In the genomic region with DNA sequence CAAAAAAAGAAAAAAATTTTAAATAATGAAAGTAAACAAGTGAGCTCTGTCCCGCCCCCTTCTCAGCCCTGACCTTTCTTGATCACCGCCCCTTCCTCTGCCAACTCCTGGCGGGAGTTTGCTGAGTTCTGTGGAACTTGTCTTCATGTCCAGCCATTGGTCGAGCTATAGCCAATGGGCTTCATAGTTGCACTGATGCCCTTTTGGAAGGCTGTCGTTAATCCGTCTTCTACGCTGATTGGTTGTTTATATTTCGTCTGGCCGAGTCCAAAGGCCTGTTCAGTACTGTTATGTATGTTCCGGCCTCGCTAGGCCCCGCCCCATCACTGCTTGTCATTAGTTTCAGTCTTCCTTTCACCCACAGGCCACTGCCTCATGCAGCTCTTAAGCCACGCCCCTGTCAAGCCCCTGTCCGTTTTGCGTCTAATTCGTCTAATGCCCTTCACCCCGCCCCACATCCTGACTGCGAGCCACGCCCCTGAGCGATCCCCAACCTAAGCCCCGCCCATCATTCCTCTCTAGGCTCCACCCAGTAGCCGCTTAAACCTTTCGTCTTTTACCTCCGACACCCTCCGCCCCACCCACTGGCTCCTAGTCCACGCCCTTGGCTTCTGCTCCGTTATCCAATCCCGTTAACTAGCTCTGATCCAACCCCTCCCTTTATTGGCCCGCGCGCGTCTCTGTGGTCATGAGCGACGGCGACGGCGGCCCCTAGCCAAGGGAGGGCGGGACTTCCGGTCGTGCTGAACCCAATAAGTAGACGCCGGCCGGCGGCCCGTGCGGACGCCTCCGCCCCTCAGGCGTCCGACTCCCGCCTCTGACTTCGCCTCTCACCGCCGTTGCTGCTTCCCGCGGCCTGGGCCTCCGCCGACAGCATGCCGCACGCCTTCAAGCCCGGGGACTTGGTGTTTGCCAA, we compare ENCODE assay signal across 8 mouse cellular contexts. TPM values are rescaled to one million over a fixed set of nuclear protein-coding genes. Genes with fewer than 3 reads are reported as not detected.
DNase-seq lines count a peak whose midpoint lies in the region; ATAC-seq lines count a peak whose summit lies in the region.

A gene (plus strand): TSS at position 755 of the 916 bp plus-strand sequence.

- H3K27ac ChIP-seq in heart, embryonic 10.5 days, result peak within 1 kb of the TSS; percentile 86
- peak within 1 kb of the TSS; percentile 74 for H3K27ac ChIP-seq in kidney, embryonic 15.5 days

- peaks cover 32% of the 10 kb centered on the region for H3K4me1 ChIP-seq in heart, embryonic 10.5 days
- H3K4me1 ChIP-seq in kidney, embryonic 15.5 days, result peaks cover 39% of the 10 kb centered on the region

- peak within 1 kb of the TSS; percentile 95 for H3K4me2 ChIP-seq in kidney, embryonic 15.5 days

- peak within 1 kb of the TSS; percentile 89 for H3K4me3 ChIP-seq in heart, embryonic 10.5 days
- peak within 1 kb of the TSS; percentile 66 for H3K4me3 ChIP-seq in kidney, embryonic 15.5 days (replicated peaks)

- peak; percentile 99 to 100 for DNase-seq in B cell, adult 2 months
- peak; percentile 100 for DNase-seq in brain, adult 2 months (ENCODE audit: low read depth, low spot score)
- DNase-seq in heart, embryonic 10.5 days (ENCODE audit: low spot score), result peak; percentile 100
- DNase-seq in liver, result peak; percentile 100
- DNase-seq in spleen, postnatal 4 days (ENCODE audit: low spot score in 2 of 2), result peak; percentile 99 to 100

- H3K9ac ChIP-seq in kidney, embryonic 15.5 days, result peak within 1 kb of the TSS; percentile 88

- H3K9me3 ChIP-seq in heart, embryonic 10.5 days, result no peaks in the 10 kb centered on the region
- no peaks in the 10 kb centered on the region for H3K9me3 ChIP-seq in kidney, embryonic 15.5 days (replicated peaks)

- H3K27me3 ChIP-seq in heart, embryonic 10.5 days (ENCODE audit: insufficient read depth, poor library complexity, severe bottlenecking), result no peaks in the 10 kb centered on the region
- H3K27me3 ChIP-seq in kidney, embryonic 15.5 days, result no peaks in the 10 kb centered on the region

- WGBS in heart, embryonic 10.5 days, result under 1% methylated on average over 61 of the region's 61 CpGs
- WGBS in kidney, embryonic 15.5 days, result under 1% methylated on average over 61 of the region's 61 CpGs

- peaks cover 21% of the 10 kb centered on the region for H3K36me3 ChIP-seq in heart, embryonic 10.5 days
- H3K36me3 ChIP-seq in kidney, embryonic 15.5 days, result peaks cover 22% of the 10 kb centered on the region

- peak; percentile 81 for ATAC-seq in erythroblast, adult 5-6 weeks (replicated peaks; ENCODE audit: low FRiP score, poor library complexity, severe bottlenecking)
- ATAC-seq in kidney, embryonic 15.5 days (replicated peaks; ENCODE audit: low FRiP score), result peak; percentile 94
- peak; percentile 76 for ATAC-seq in monocyte, adult 5-6 weeks (replicated peaks; ENCODE audit: insufficient number of reproducible peaks, low FRiP score, low TSS enrichment, poor library complexity, severe bottlenecking)

RNA-seq across cellular contexts. Expression of the gene that starts here (rescaled TPM):
- total RNA-seq in erythroblast, adult 5-6 weeks (2015; ENCODE audit: low replicate concordance), result 20.0 and 61.4 TPM in 2 replicates
- 46.6 and 75.3 TPM in 2 replicates for total RNA-seq in erythroblast, adult 5-6 weeks (2017; ENCODE audit: low replicate concordance)
- 121 and 139 TPM in 2 replicates for polyA plus RNA-seq in heart, embryonic 10.5 days (2016; fragmentation: Nextera tagmentation; extraction: Ambion mirVana)
- 123 and 141 TPM in 2 replicates for polyA plus RNA-seq in kidney, embryonic 15.5 days (2015; fragmentation: Nextera tagmentation; extraction: Ambion mirVana)
- 61.2 to 151 TPM (median 112 TPM) in 3 replicates for total RNA-seq in monocyte, adult 5-6 weeks (2017)

Comparison
In these comparisons a context has a peak if more than half of its experiments do, and no peak if none do; other contexts are left out.
1. Peak in every context shown above with its lines: DNase-seq, ATAC-seq, H3K4me3 ChIP-seq and H3K27ac ChIP-seq.